Mouse (Mus musculus) bone marrow, adult 2 months (tissue): ENCODE results near the gene BC030867.

ENCODE experiments used
- CTCF ChIP-seq: fragments of 200-500 bp; IDR thresholded peaks from 2 replicates; pipeline ENCODE4 v1.5.1; 2011; ENCODE audit warnings: low read length, control low read depth; ENCODE audit not compliant: control insufficient read depth, insufficient read depth
- POLR2A ChIP-seq: fragments of 200-500 bp; IDR thresholded peaks from 2 replicates; pipeline ENCODE4 v1.6.1; 2011; ENCODE audit warnings: low read depth, mild to moderate bottlenecking, control low read depth, low read length, borderline replicate concordance; ENCODE audit not compliant: control insufficient read depth

GRCm38 (mm10) chr11:102224686-102225085, 24.0 kb upstream of the BC030867 start:
- TF ChIP-seq POLR2A (no peak), CTCF (no peak)
